Comparison of ENCODE assay signal across 8 mouse cellular contexts in genomic region chr8:70487993-70488796, GRCm38 (mm10). TPM values are rescaled to one million over a fixed set of nuclear protein-coding genes. Genes with fewer than 3 reads are reported as not detected.
A peak's percentile ranks its signal among the peaks of the same experiment; 100 is the strongest.
DNase-seq lines count a peak whose midpoint lies in the region; ATAC-seq and TF ChIP-seq lines count a peak whose summit lies in the region.

No protein-coding gene starts in this region.

- H3K27ac ChIP-seq in cerebellum, adult 2 months (ENCODE audit: insufficient read depth, low read length), result peak overlapping the region; percentile 53
- no peak overlapping the region for H3K27ac ChIP-seq in hindbrain, embryonic 13.5 days
- H3K27ac ChIP-seq in liver, embryonic 12.5 days, result no peak overlapping the region

- TF ChIP-seq CTCF in cerebellum, adult 2 months (IDR thresholded peaks at IDR 0.05; ENCODE audit: borderline replicate concordance, insufficient read depth, low read depth, low read length), result no peak

- H3K27me3 ChIP-seq in cerebellum, adult 2 months (ENCODE audit: control insufficient read depth, insufficient read depth, low read length), result peaks cover 1% of the 10 kb centered on the region; the same call in 1 of the 2 replicates
- H3K27me3 ChIP-seq in hindbrain, embryonic 13.5 days, result peaks cover 96% of the 10 kb centered on the region
- H3K27me3 ChIP-seq in liver, embryonic 12.5 days (replicated peaks), result peaks cover 100% of the 10 kb centered on the region

- H3K4me1 ChIP-seq in cerebellum, adult 2 months (ENCODE audit: control insufficient read depth, insufficient read depth, low read length), result peaks cover 27% of the 10 kb centered on the region
- peaks cover 47% of the 10 kb centered on the region for H3K4me1 ChIP-seq in hindbrain, embryonic 13.5 days (replicated peaks)
- H3K4me1 ChIP-seq in liver, embryonic 12.5 days, result peaks cover 36% of the 10 kb centered on the region

- ATAC-seq in hindbrain, embryonic 13.5 days (ENCODE audit: low FRiP score), result no peak
- peak; percentile 53; the same call in 1 of the 2 replicates for ATAC-seq in liver, embryonic 12.5 days
- ATAC-seq in monocyte, adult 5-6 weeks (replicated peaks; ENCODE audit: insufficient number of reproducible peaks, low FRiP score, low TSS enrichment, poor library complexity, severe bottlenecking), result no peak

- TF ChIP-seq POLR2A in cerebellum, adult 2 months (IDR thresholded peaks at IDR 0.05; ENCODE audit: borderline replicate concordance, insufficient read depth, low read length), result peak; percentile 21; the same call in 1 of the 2 replicates

- H3K4me2 ChIP-seq in hindbrain, embryonic 13.5 days, result peak overlapping the region; percentile 74
- H3K4me2 ChIP-seq in liver, embryonic 12.5 days, result peak overlapping the region; percentile 60

- peak; percentile 69 for DNase-seq in cerebellum, adult 2 months
- no peak for DNase-seq in cerebellum, adult 11 months
- DNase-seq in ZHBTc4 (ENCODE audit: low read depth, low spot score), result peak; percentile 72
- peak; percentile 33 to 43 for DNase-seq in natural killer cell, adult 2 months (ENCODE audit: low spot score in 2 of 2)
- DNase-seq in left cerebral cortex, adult 9 months (ENCODE audit: low spot score in 2 of 2), result no peak

- 4% methylated on average over 50 of the region's 55 CpGs for WGBS in cerebellum, adult 2 months
- 3% methylated on average over 52 of the region's 55 CpGs for WGBS in hindbrain, embryonic 13.5 days
- WGBS in liver, embryonic 12.5 days (ENCODE audit: insufficient replicate concordance), result 2% methylated on average over 55 of the region's 55 CpGs

- H3K36me3 ChIP-seq in hindbrain, embryonic 13.5 days, result peaks cover 10% of the 10 kb centered on the region
- no peaks in the 10 kb centered on the region for H3K36me3 ChIP-seq in liver, embryonic 12.5 days

- H3K4me3 ChIP-seq in cerebellum, adult 2 months (replicated peaks; ENCODE audit: insufficient read depth, low read depth, low read length), result peak overlapping the region; percentile 63
- H3K4me3 ChIP-seq in hindbrain, embryonic 13.5 days, result peak overlapping the region; percentile 32
- peak overlapping the region; percentile 37 for H3K4me3 ChIP-seq in liver, embryonic 12.5 days

- no peaks in the 10 kb centered on the region for H3K9me3 ChIP-seq in hindbrain, embryonic 13.5 days
- H3K9me3 ChIP-seq in liver, embryonic 12.5 days (replicated peaks), result no peaks in the 10 kb centered on the region

- H3K9ac ChIP-seq in hindbrain, embryonic 13.5 days, result peak overlapping the region; percentile 55
- no peak overlapping the region for H3K9ac ChIP-seq in liver, embryonic 12.5 days

RNA-seq across cellular contexts. Expression of gene Tmem59l, which starts 1.0 kb away (rescaled TPM):
- polyA plus RNA-seq in cerebellum, adult 2 months (2012; rRNA removed), result 524 and 552 TPM in 2 replicates
- polyA plus RNA-seq in hindbrain, embryonic 13.5 days (2015; fragmentation: Nextera tagmentation; extraction: Ambion mirVana), result 78.5 and 78.8 TPM in 2 replicates
- 0.18 and 0.37 TPM in 2 replicates for polyA plus RNA-seq in liver, embryonic 12.5 days (2016; fragmentation: Nextera tagmentation; extraction: Ambion mirVana)
- not detected in 3 replicates for total RNA-seq in monocyte, adult 5-6 weeks (2017)

RNA-seq across cellular contexts. Expression of gene Crlf1, which starts 4.8 kb away (rescaled TPM):
- polyA plus RNA-seq in cerebellum, adult 2 months (2012; rRNA removed), result 3.8 and 4.0 TPM in 2 replicates
- 2.2 and 2.9 TPM in 2 replicates for polyA plus RNA-seq in hindbrain, embryonic 13.5 days (2015; fragmentation: Nextera tagmentation; extraction: Ambion mirVana)
- polyA plus RNA-seq in liver, embryonic 12.5 days (2016; fragmentation: Nextera tagmentation; extraction: Ambion mirVana), result 3.9 and 4.0 TPM in 2 replicates
- not detected in 3 replicates for total RNA-seq in monocyte, adult 5-6 weeks (2017)

RNA-seq across cellular contexts. Expression of gene Klhl26, which starts 11.4 kb away (rescaled TPM):
- 62.4 and 68.5 TPM in 2 replicates for polyA plus RNA-seq in cerebellum, adult 2 months (2012; rRNA removed)
- polyA plus RNA-seq in hindbrain, embryonic 13.5 days (2015; fragmentation: Nextera tagmentation; extraction: Ambion mirVana), result 24.3 and 25.8 TPM in 2 replicates
- polyA plus RNA-seq in liver, embryonic 12.5 days (2016; fragmentation: Nextera tagmentation; extraction: Ambion mirVana), result 9.4 and 9.5 TPM in 2 replicates
- total RNA-seq in monocyte, adult 5-6 weeks (2017), result 3.3 to 8.3 TPM (median 3.4 TPM) in 3 replicates

RNA-seq across cellular contexts. Expression of gene Rex1bd, which starts 18.4 kb away (rescaled TPM):
- polyA plus RNA-seq in cerebellum, adult 2 months (2012; rRNA removed), result 184 and 189 TPM in 2 replicates
- 147 and 148 TPM in 2 replicates for polyA plus RNA-seq in hindbrain, embryonic 13.5 days (2015; fragmentation: Nextera tagmentation; extraction: Ambion mirVana)
- polyA plus RNA-seq in liver, embryonic 12.5 days (2016; fragmentation: Nextera tagmentation; extraction: Ambion mirVana), result 85.6 and 86.6 TPM in 2 replicates
- 16.6 to 32.7 TPM (median 26.1 TPM) in 3 replicates for total RNA-seq in monocyte, adult 5-6 weeks (2017)

RNA-seq across cellular contexts. Expression of gene Uba52, which starts 22.4 kb away (rescaled TPM):
- polyA plus RNA-seq in cerebellum, adult 2 months (2012; rRNA removed), result 920 and 977 TPM in 2 replicates
- 715 and 758 TPM in 2 replicates for polyA plus RNA-seq in hindbrain, embryonic 13.5 days (2015; fragmentation: Nextera tagmentation; extraction: Ambion mirVana)
- polyA plus RNA-seq in liver, embryonic 12.5 days (2016; fragmentation: Nextera tagmentation; extraction: Ambion mirVana), result 841 and 876 TPM in 2 replicates
- 1,178 to 1,886 TPM (median 1,315 TPM) in 3 replicates for total RNA-seq in monocyte, adult 5-6 weeks (2017)

Comparison
In these comparisons a context has a peak if more than half of its experiments do, and no peak if none do; other contexts are left out.
1. DNase-seq: peak in cerebellum, adult 2 months (2 of 2), ZHBTc4 (single experiment) and natural killer cell, adult 2 months (2 of 2); none in cerebellum, adult 11 months (single experiment) and left cerebral cortex, adult 9 months (0 of 2).
2. RNA of gene Tmem59l, which starts 1.0 kb away (polyA plus RNA-seq): 524 to 552 TPM in cerebellum, adult 2 months and 78.5 to 78.8 TPM in hindbrain, embryonic 13.5 days; 0.18 to 0.37 TPM in liver, embryonic 12.5 days; every median in the first group is over 10 times any median in the second.
3. Peak in every context shown above with its lines, with median percentiles within 50 percentile points of each other: H3K4me3 ChIP-seq.